Mouse (Mus musculus) layer of hippocampus, adult 2 months (tissue): ENCODE measurements around the gene Olfr312. TPM values are rescaled to one million over a fixed set of nuclear protein-coding genes. Genes with fewer than 3 reads are reported as not detected.
A peak's percentile ranks its signal among the peaks of the same experiment; 100 is the strongest.
"Not testable (repeated sequence)": the region's sequence is repeated elsewhere in the genome, so short reads cannot be mapped to it uniquely, and the experiment has no call there.

Experiments
- DNase-seq, 2 experiments: peaks; one replicate each; pipeline ENCODE4 v3.0.0; 2022; ENCODE audit warnings: low spot score in 2 of 2
- H3K27ac ChIP-seq: fragments of 200-600 bp; 2 replicates; pipeline ENCODE4 v1.8.1; 2022
- H3K4me3 ChIP-seq: fragments of 200-600 bp; 2 replicates; pipeline ENCODE4 v1.8.1; 2022; ENCODE audit warnings: mild to moderate bottlenecking
- CTCF ChIP-seq: fragments of 200-600 bp; conservative IDR thresholded peaks from 2 replicates; pipeline ENCODE4 v1.8.1; 2022; ENCODE audit warnings: antibody characterized with exemption, mild to moderate bottlenecking, moderate library complexity
- long read RNA-seq, 2 experiments: library from polyadenylated mRNA; stranded (forward); transcript quantifications; one replicate each; pipeline ENCODE4 v2.0.0; 2021; ENCODE audit warnings: borderline mapping rate in 2 of 2
- total RNA-seq, 2 experiments: library from RNA; stranded (reverse); gene quantifications; 2 replicates each; pipeline ENCODE4 v1.2.3; 2021

Gene Olfr312
- not detected for total RNA-seq
- long read RNA-seq, experiment 1 = 0 reads
- long read RNA-seq, experiment 2 = 0 reads

GRCm38 (mm10) chr11:58828937-58829336 lies at the start of gene Olfr312:
Olfr312 (plus strand) TSS chr11:58829237.
- H3K4me3 ChIP-seq, H3K27ac ChIP-seq, DNase-seq: not testable (repeated sequence)

DNA sequence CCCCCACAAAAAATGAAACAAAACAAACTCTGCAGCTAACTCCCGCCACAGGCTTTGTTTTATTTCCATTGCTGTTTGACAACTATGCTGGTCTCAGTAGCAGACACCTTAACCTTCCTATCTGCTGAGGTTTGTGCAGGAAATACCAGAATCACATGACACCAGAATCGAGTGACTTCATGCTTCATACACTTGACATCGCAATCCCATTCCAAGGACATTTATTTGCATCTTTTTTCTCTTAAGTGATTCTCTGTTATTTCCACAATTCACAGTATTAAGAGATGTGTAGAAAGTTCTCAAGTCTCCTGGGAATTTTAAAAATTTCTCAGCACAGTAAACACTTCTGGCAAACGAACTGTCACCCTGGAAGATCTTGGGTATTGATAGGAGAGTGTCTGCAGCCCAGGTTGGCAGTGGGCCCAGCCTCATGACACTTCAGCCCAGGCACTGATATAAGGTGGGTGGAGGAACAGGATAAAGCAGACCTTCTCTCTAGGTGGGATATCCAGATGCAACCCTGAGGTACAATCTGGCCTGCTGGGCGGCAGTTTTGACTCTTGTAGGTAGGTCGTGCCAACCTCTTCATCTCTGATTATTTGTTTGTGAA lies 46.5 kb upstream of the Olfr312 start, which contains the start of gene Olfr314:
TSS of gene Olfr314 (plus strand) at position 473 of the 610 bp plus-strand sequence.
- no peak within 1 kb of the TSS for H3K27ac ChIP-seq
- no peak for DNase-seq

DNA sequence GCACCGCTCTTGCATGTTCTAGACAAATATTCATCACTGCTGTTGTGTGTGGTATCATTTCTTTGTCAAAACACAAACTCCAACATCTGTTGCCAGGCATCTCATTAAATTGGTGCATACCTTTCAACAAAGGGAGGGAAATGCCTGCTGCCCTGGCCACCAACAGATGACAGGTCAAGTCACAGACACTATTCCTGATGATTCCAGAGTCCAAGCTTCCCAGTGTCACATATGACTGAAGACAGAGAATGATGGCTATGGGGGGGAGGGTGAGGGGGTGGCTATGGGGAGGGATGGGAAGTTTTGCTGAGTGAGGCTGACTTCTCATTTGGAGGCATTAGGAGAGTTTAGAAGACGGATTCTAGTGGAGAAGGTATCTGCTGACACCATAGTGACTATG lies 44.9 kb upstream of the Olfr312 start:
- no peak for DNase-seq
- no peak for TF ChIP-seq CTCF
- Histone ChIP-seq H3K4me3 (no peak overlapping the region), H3K27ac (no peak overlapping the region)

More for the DNA sequence above, 46.5 kb upstream of the Olfr312 start, which contains the start of gene Olfr314:
- no peak for TF ChIP-seq CTCF
- H3K4me3 ChIP-seq = no peak within 1 kb of the TSS

GRCm38 (mm10) chr11:58787651-58788050 lies 41.4 kb upstream of the Olfr312 start:
- DNase-seq = no peak

GRCm38 (mm10) chr11:58788346-58788745 lies 40.7 kb upstream of the Olfr312 start:
- Histone ChIP-seq H3K27ac (no peak overlapping the region), H3K4me3 (no peak overlapping the region)
- no peak for DNase-seq
- no peak for TF ChIP-seq CTCF

More at GRCm38 (mm10) chr11:58787651-58788050, 41.4 kb upstream of the Olfr312 start:
- TF ChIP-seq CTCF = no peak
- Histone ChIP-seq H3K27ac (no peak overlapping the region), H3K4me3 (no peak overlapping the region)

DNA sequence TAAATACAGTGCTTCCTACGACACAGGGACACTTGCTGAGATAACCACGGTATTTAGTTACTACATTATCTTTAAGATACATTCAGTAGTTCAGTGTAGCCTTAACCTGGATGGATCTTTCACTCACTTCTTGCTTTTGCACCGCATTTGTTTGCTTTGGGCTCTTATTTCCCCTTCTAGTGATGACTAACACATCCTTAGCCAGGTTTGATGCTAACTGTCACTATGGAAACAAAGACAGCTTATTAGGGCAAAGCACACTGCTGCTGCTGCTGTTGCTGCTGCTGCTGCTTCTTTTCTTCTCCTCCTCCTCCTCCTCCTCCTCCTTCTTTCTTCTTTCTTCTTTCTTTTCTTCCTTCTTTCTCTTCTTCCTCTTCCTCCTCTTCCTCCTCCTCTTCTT lies 39.5 kb upstream of the Olfr312 start:
- DNase-seq = no peak
- TF ChIP-seq CTCF = no peak
- H3K27ac ChIP-seq = no peak overlapping the region
- H3K4me3 ChIP-seq = no peak overlapping the region

DNA sequence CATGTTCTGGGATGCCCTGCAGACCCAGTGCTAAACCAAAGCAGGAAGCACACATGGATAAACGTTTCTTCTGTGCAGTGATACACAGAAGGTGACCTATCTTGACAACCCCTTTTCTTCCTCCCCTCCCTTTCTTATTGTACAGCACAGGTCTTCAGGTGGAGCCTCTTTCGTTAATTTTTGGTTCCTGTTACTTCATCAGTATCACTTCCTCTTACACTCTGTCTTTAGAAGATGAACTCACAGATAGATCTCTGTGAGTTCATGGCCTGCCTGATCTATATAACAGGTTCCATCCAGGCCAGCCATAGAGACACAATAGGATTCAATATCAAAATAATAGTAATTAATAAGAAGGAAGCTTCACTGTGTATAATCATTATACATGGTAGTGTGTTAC lies 39.0 kb upstream of the Olfr312 start:
- Histone ChIP-seq H3K4me3 (no peak overlapping the region), H3K27ac (no peak overlapping the region)
- DNase-seq = no peak
- no peak for TF ChIP-seq CTCF

- TF ChIP-seq CTCF = no peak
- Histone ChIP-seq H3K27ac (no peak overlapping the region), H3K4me3 (no peak overlapping the region)
- DNase-seq = no peak
Measured at GRCm38 (mm10) chr11:58790646-58791045, 38.4 kb upstream of the Olfr312 start.

- peak; percentile 51 for TF ChIP-seq CTCF
- H3K27ac ChIP-seq = peak overlapping the region; percentile 37; the same call in 1 of the 2 replicates
- no peak overlapping the region for H3K4me3 ChIP-seq
- DNase-seq = no peak
Measured at GRCm38 (mm10) chr11:58795856-58796255, 33.2 kb upstream of the Olfr312 start.

DNA sequence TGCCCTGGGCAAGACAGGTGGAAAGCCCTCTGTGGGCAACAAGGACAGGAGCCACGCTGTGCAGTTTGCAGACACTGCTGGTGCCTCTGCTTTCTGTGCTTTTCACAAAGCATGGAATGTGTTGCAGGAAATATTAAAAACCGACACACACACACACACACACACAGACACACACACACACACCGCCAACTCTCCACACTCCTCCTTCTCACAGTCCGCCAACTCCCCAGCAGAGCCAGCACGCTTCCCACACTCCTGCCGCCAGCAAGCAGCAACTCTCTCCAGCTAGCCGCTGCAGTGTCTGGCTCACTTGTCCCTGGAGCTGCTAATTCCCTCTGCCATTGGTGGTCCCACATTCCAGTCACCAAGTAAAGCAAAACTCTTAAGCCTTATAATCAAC lies 32.2 kb upstream of the Olfr312 start:
- no peak for TF ChIP-seq CTCF
- H3K27ac ChIP-seq = peak overlapping the region; percentile 37; the same call in 1 of the 2 replicates

GRCm38 (mm10) chr11:58799747-58800146 lies 29.3 kb upstream of the Olfr312 start:
- H3K27ac ChIP-seq = no peak overlapping the region; the same call in 1 of the 2 replicates
- H3K4me3 ChIP-seq = no peak overlapping the region
- no peak for DNase-seq
- no peak for TF ChIP-seq CTCF

More for the DNA sequence above, 32.2 kb upstream of the Olfr312 start:
- no peak overlapping the region for H3K4me3 ChIP-seq
- peak; percentile 71 to 76 for DNase-seq

DNA sequence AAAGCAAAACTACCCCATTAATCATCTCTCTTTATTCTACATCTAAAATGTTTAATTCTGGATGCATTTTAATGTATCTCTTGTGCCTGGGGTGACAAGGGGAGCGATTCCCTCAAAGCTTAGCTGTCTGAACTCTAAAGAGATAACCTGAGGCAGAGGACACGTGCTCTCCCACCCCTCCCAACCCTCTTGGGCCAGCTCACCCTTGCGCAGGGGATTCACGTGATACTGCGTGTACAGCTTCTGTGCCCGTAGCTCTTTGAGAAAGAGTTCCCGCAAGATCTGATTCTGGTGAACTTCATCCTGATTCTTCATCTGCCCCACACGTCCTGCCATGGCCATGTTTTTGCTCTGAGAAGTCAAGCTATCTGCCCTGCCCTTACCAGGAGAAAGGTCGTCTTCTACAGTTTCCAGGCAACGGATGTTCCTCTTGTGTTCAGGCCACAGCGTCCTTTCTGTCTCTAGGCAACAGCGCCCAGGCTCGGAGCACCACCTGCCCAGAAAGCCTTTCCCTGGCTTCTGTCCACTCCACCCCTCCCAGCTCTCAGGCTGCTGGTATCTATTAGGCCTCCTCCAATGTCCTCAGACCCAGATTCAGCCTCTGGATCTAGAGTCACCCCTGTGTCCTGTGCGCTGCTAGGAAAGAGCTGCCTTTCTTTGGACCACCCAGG lies 27.3 kb upstream of the Olfr312 start, which contains the start of gene Fam183b:
TSS of gene Fam183b (minus strand) at position 403 of the 671 bp plus-strand sequence.
- Histone ChIP-seq H3K27ac (peak within 1 kb of the TSS; percentile 79), H3K4me3 (peak within 1 kb of the TSS; percentile 22; the same call in 1 of the 2 replicates)
- peak; percentile 22 to 38 for DNase-seq
- no peak for TF ChIP-seq CTCF

- H3K27ac ChIP-seq = no peak overlapping the region
- no peak for DNase-seq
- no peak overlapping the region for H3K4me3 ChIP-seq
- no peak for TF ChIP-seq CTCF
Measured at GRCm38 (mm10) chr11:58803871-58804270, 25.2 kb upstream of the Olfr312 start.
